Mouse (Mus musculus) heart, embryonic 16.5 days (tissue): ENCODE measurements around the gene Zdhhc13. TPM values are rescaled to one million over a fixed set of nuclear protein-coding genes. Genes with fewer than 3 reads are reported as not detected.

ENCODE experiments used
- ATAC-seq: fragments of 200-750 bp; cut with Nextera tagmentation; replicated peaks from 2 replicates; pipeline ENCODE4 v1.8.0; 2017; ENCODE audit warnings: moderate number of reproducible peaks; ENCODE audit not compliant: insufficient read depth, low FRiP score; ENCODE audit errors: extremely low read depth
- H3K27ac ChIP-seq: fragments of 300-500 bp; sonication (generic); 2 replicates; pipeline ENCODE4 v1.5.1; 2014; ENCODE audit warnings: mild to moderate bottlenecking, low read length, control low read depth, moderate library complexity
- H3K27me3 ChIP-seq: fragments of 300-500 bp; sonication (generic); 2 replicates; pipeline ENCODE4 v1.6.1; 2014; ENCODE audit warnings: low read length, mixed read lengths; ENCODE audit not compliant: control insufficient read depth, insufficient read depth
- H3K36me3 ChIP-seq: fragments of 300-500 bp; sonication (generic); 2 replicates; pipeline ENCODE4 v1.6.1; 2014; ENCODE audit not compliant: control insufficient read depth, insufficient read depth
- H3K4me1 ChIP-seq: fragments of 300-500 bp; sonication (generic); 2 replicates; pipeline ENCODE4 v1.6.1; 2014; ENCODE audit warnings: low read length, mixed read lengths; ENCODE audit not compliant: control insufficient read depth, insufficient read depth
- H3K4me2 ChIP-seq: fragments of 300-500 bp; sonication (generic); 2 replicates; pipeline ENCODE4 v1.6.1; 2014; ENCODE audit warnings: low read depth, mild to moderate bottlenecking, control low read depth, low read length
- H3K4me3 ChIP-seq: fragments of 300-500 bp; sonication (generic); 2 replicates; pipeline ENCODE4 v1.5.1; 2014; ENCODE audit warnings: mild to moderate bottlenecking, control low read depth, low read length
- H3K9ac ChIP-seq: fragments of 300-500 bp; sonication (generic); 2 replicates; pipeline ENCODE4 v1.6.1; 2014; ENCODE audit warnings: low read length, control low read depth
- H3K9me3 ChIP-seq: fragments of 300-500 bp; sonication (generic); replicated peaks from 2 replicates; pipeline ENCODE4 v1.6.1; 2016; ENCODE audit warnings: low read length; ENCODE audit not compliant: control insufficient read depth
- WGBS: fragments of 180-500 bp; shearing (Covaris S2); extraction: QIAGEN DNeasy Blood & Tissue Kit; methylation state at CpG from one replicate; pipeline ENCODE4 v1.1.7; 2014; 5-methylcytosine and 5-hydroxymethylcytosine counted together
- polyA plus RNA-seq: library from polyadenylated mRNA; unstranded; fragments of >200 nt; fragmentation: Nextera tagmentation; extraction: Ambion mirVana; gene quantifications from 2 replicates; pipeline ENCODE4 v1.2.1, GENCODE M21; 2015

The Zdhhc13 gene
- 30.5 and 33.6 TPM in 2 replicates for polyA plus RNA-seq

GRCm38 (mm10) chr7:48788851-48789572 lies at the start of gene Zdhhc13:
Gene Zdhhc13, plus strand, starts transcription at chr7:48789003.
- peaks cover 16% of the 10 kb centered on the region for H3K4me1 ChIP-seq
- WGBS: under 1% methylated on average over 56 of the region's 57 CpGs
- 0 out of 2 replicates have a peak, but pooled peaks cover 2% of the 10 kb centered on the region for H3K36me3 ChIP-seq
- peak; percentile 100 for ATAC-seq
- no peaks in the 10 kb centered on the region for H3K27me3 ChIP-seq
- H3K9ac ChIP-seq: peak within 1 kb of the TSS; percentile 81
- peak within 1 kb of the TSS; percentile 74 for H3K4me2 ChIP-seq
- H3K9me3 ChIP-seq: no peaks in the 10 kb centered on the region
- peak within 1 kb of the TSS; percentile 81 for H3K4me3 ChIP-seq
- peak within 1 kb of the TSS; percentile 66 for H3K27ac ChIP-seq

- H3K9me3 ChIP-seq: no peaks in the 10 kb centered on the region
- H3K27ac ChIP-seq: no peak overlapping the region
- no peaks in the 10 kb centered on the region for H3K36me3 ChIP-seq
- H3K4me3 ChIP-seq: peak overlapping the region; percentile 52
- 1% methylated on average over 24 of the region's 24 CpGs for WGBS
- no peaks in the 10 kb centered on the region for H3K4me1 ChIP-seq
- no peaks in the 10 kb centered on the region for H3K27me3 ChIP-seq
- peak overlapping the region; percentile 83 for H3K4me2 ChIP-seq
- ATAC-seq: peak; percentile 83
- peak overlapping the region; percentile 60 for H3K9ac ChIP-seq
Observed at GRCm38 (mm10) chr7:48749298-48750163, 39.3 kb upstream of the Zdhhc13 start.

- no peak overlapping the region for H3K4me2 ChIP-seq
- H3K27me3 ChIP-seq: no peaks in the 10 kb centered on the region
- H3K36me3 ChIP-seq: no peaks in the 10 kb centered on the region
- no peak for ATAC-seq
- H3K9ac ChIP-seq: no peak overlapping the region
- H3K27ac ChIP-seq: no peak overlapping the region
- no peaks in the 10 kb centered on the region for H3K9me3 ChIP-seq
- no peaks in the 10 kb centered on the region for H3K4me1 ChIP-seq
- WGBS: 61% methylated on average over 8 of the region's 8 CpGs
- H3K4me3 ChIP-seq: no peak overlapping the region
Observed at GRCm38 (mm10) chr7:48750164-48750809, 38.5 kb upstream of the Zdhhc13 start.

GRCm38 (mm10) chr7:48751222-48751621 lies 37.6 kb upstream of the Zdhhc13 start:
- no peaks in the 10 kb centered on the region for H3K4me1 ChIP-seq
- no peak overlapping the region for H3K4me3 ChIP-seq
- ATAC-seq: no peak

GRCm38 (mm10) chr7:48754415-48754974 lies 34.3 kb upstream of the Zdhhc13 start:
- ATAC-seq: no peak
- Histone ChIP-seq H3K27me3 (no peaks in the 10 kb centered on the region), H3K36me3 (no peaks in the 10 kb centered on the region), H3K9me3 (no peaks in the 10 kb centered on the region), H3K4me2 (no peak overlapping the region), H3K27ac (no peak overlapping the region), H3K4me1 (no peaks in the 10 kb centered on the region), H3K4me3 (no peak overlapping the region), H3K9ac (no peak overlapping the region)
- WGBS: 73% methylated on average over 3 of the region's 3 CpGs

More at GRCm38 (mm10) chr7:48751222-48751621, 37.6 kb upstream of the Zdhhc13 start:
- H3K36me3 ChIP-seq: no peaks in the 10 kb centered on the region
- H3K27ac ChIP-seq: no peak overlapping the region
- H3K4me2 ChIP-seq: no peak overlapping the region
- H3K27me3 ChIP-seq: no peaks in the 10 kb centered on the region
- H3K9ac ChIP-seq: no peak overlapping the region
- H3K9me3 ChIP-seq: no peaks in the 10 kb centered on the region
- 76% methylated on average over 5 of the region's 5 CpGs for WGBS

GRCm38 (mm10) chr7:48755825-48756224 lies 33.0 kb upstream of the Zdhhc13 start:
- no peak overlapping the region for H3K27ac ChIP-seq
- H3K36me3 ChIP-seq: no peaks in the 10 kb centered on the region
- no peaks in the 10 kb centered on the region for H3K9me3 ChIP-seq
- no peaks in the 10 kb centered on the region for H3K4me1 ChIP-seq
- 50% methylated on average over 3 of the region's 3 CpGs for WGBS
- H3K4me3 ChIP-seq: no peak overlapping the region
- no peak for ATAC-seq
- no peaks in the 10 kb centered on the region for H3K27me3 ChIP-seq
- H3K9ac ChIP-seq: no peak overlapping the region
- no peak overlapping the region for H3K4me2 ChIP-seq

- Histone ChIP-seq H3K4me1 (no peaks in the 10 kb centered on the region), H3K4me2 (no peak overlapping the region), H3K4me3 (no peak overlapping the region), H3K27me3 (no peaks in the 10 kb centered on the region), H3K36me3 (no peaks in the 10 kb centered on the region), H3K9ac (no peak overlapping the region), H3K9me3 (no peaks in the 10 kb centered on the region), H3K27ac (no peak overlapping the region)
- ATAC-seq: no peak
- 93% methylated on average over 4 of the region's 4 CpGs for WGBS
Observed at GRCm38 (mm10) chr7:48756306-48756931, 32.4 kb upstream of the Zdhhc13 start.

- Histone ChIP-seq H3K9ac (no peak overlapping the region), H3K36me3 (no peaks in the 10 kb centered on the region), H3K4me1 (no peaks in the 10 kb centered on the region), H3K4me2 (no peak overlapping the region), H3K4me3 (no peak overlapping the region), H3K27me3 (no peaks in the 10 kb centered on the region), H3K9me3 (no peaks in the 10 kb centered on the region), H3K27ac (no peak overlapping the region)
- WGBS: 67% methylated on average over 1 of the region's 1 CpGs
- no peak for ATAC-seq
Observed at GRCm38 (mm10) chr7:48758083-48758482, 30.7 kb upstream of the Zdhhc13 start.
